Mouse (Mus musculus): ENCODE data around the gene BC005537.
"Not testable (repeated sequence)": the region's sequence is repeated elsewhere in the genome, so short reads cannot be mapped to it uniquely, and the experiment has no call there.

The BC005537 gene

GRCm38 (mm10) chr13:24799925-24800673 lies 1.4 kb upstream of the BC005537 start:
- no peak for DNase-seq (ENCODE audit: low read depth, low spot score)

DNA sequence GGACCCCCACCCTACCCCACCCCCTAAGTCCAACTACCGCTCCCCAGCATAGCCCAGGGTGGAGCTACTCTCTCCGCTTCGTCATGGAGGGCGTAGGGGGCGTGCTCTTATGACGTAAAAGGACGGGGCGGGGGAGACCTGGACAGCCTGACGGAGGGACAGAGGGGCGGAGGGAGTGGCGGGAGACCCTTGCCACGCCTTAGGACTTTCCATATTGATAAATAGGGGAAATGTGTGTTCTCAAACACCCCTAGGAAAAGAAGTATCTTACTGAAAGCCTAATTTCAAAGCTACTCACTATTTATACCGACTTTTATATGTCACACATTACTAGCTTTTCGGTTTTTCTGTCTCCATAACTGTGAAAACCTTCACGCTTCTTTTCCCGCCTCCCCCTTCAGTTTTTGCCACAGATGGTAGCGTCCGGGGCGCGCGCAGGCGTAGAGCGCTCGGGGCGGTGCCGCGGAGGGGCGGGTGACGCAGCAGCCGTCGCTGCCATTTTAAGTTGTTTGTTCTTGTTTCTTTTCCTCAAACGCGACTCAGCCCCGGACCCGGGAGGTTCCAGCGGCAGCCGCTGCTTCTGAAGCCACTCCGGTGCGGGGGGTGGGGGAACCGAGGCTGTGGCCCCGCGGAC lies 666 bp upstream of the BC005537 start:
- peak; percentile 81 for DNase-seq (ENCODE audit: low read depth, low spot score)

DNA sequence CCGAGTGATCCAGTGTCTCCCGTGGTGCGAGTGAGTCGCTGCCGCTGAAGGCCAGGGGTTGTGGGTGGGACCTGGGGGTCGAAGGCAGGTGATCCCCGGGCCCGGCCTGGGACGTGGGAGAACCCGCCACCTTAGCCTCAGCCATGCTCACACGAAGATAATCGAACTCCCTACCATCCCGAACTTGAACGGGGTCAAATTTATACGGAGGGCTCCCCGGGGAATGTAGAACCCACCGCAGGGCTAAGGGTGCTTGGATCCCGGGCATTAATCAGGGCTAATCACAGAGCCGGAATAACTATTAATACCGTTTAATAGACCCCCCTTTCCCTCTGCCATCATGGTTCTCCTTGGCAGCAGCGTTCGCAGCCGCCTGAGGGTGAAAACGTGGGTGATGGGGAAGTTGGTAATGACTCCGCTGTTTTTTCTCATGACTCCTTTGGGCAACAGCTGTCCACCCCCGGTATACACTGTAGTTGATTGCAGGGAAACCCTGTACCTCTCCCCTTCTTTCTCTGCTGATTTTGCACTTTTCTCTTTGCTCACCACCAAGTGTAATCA lies 754 bp downstream of the BC005537 start:
- no peak for DNase-seq (ENCODE audit: low read depth, low spot score)

GRCm38 (mm10) chr13:24803196-24803595 lies 1.7 kb downstream of the BC005537 start:
- no peak for DNase-seq (ENCODE audit: low read depth, low spot score)

DNA sequence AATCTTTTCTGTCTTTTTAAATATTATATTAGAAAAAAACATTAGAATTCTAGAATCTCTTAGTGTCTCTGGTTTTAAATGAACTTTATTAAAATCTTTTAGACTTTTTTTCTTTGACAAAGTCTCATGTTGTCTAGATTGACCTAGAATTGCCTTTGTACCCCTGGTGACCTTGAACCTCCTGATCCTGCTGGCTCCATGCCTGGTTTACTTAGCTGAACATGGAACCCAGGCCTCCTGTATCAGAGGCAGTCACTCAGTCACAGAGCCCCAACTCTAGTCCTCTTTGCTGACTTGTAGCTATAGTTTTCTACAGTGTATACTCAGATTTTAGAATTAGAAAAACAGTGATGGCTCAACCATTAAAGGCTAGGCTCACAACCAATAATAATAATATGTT lies 4.6 kb downstream of the BC005537 start:
- no peak for DNase-seq (ENCODE audit: low read depth, low spot score)

DNA sequence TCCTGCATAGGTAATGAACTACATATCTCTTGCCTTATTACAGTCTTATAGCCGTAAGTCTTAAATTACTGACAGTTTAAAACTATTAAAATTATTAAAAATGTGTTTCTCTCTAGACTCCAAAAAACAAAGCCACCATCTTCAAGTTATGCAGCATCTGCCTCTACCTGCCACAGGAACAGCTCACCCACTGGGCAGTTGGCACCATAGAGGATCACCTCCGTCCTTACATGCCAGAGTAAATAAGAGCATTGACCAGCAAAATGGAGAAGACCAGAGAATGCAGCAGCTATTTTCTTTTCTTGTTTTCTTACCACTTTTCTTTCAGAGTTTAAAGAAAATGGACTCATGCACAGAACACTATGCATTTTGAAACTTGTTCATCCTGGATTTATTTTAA lies 11.1 kb downstream of the BC005537 start:
- no peak for DNase-seq (ENCODE audit: low read depth, low spot score)

GRCm38 (mm10) chr13:24814616-24815015 lies 13.2 kb downstream of the BC005537 start:
- no peak for DNase-seq (ENCODE audit: low read depth, low spot score)

GRCm38 (mm10) chr13:24816125-24817092 lies 15.0 kb downstream of the BC005537 start:
- DNase-seq (ENCODE audit: low read depth, low spot score): no peak

GRCm38 (mm10) chr13:24819931-24820330 lies 18.5 kb downstream of the BC005537 start:
- no peak for DNase-seq (ENCODE audit: low read depth, low spot score)

DNA sequence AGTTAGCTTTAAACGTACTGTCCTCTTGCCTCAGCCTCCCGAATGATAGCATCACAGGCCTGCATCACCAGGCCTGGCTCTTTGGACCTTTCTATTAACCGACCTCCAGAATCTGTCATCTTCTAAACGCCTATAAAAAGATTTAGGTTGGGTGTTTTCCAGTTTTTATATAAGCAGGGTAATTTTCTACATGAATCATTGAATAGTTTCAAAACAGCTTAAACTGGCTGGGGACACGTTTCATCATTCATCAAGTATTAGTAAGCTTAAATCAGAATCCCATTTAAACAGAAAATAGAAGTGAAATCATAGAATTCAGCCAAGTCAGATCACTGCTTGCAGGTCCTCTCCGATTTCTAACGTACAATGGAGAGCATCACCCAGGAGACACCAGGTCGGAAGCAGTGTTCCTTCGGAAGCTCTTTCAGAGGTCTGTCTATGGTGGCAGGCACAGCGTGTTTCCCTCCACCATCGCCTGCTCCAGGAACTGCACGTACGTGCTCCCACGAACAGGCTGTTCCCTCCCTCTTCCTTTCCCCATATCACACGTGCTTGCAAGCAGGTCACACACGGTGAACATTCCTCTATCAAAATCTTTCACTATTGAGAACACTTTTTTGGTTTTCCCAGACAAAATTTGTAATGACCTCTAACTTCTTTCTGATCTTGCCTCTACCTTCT lies 21.3 kb downstream of the BC005537 start:
- no peak for DNase-seq (ENCODE audit: low read depth, low spot score)

- no peak for DNase-seq (ENCODE audit: low read depth, low spot score)
Measured at GRCm38 (mm10) chr13:24824647-24825046, 23.2 kb downstream of the BC005537 start.

DNA sequence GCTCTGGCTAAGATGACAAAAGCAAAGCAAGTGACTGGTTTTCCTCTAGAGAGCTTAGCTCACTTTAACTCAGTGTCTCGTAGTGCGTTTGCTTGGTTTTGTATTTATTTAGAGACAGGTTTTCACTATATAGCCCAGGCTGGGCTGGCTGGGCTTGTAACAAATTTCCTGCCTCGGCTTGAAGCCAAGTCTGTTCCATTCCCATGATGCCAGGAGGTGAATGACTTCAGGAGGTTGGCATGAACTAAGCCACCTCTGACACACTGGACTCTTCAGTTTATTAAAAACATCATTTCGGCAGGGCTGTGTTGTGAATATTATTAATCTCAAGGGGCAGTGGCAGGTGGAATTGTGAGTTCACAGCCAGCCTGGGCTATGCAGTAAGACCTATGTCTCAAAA lies 24.1 kb downstream of the BC005537 start:
- DNase-seq (ENCODE audit: low read depth, low spot score): no peak

DNA sequence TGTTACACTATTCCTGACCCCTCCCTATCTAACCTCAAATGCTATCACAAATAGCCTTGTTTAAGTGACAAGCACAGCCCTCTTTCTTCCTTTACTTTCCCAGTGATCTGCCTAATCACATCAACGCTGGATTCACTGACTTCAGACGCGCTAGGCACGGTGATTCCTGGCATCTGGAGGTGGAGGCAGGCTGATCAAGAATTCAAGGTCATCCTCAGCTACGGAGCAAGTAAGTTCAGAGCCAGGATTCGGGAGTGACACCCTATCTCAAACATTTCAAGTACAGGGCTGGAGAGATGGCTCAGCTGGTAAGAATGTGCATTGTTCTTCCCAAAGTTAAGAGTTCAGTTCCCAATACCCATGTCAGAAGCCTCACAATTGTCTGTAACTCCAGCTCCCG lies 24.7 kb downstream of the BC005537 start:
- DNase-seq (ENCODE audit: low read depth, low spot score): no peak

- no peak for DNase-seq (ENCODE audit: low read depth, low spot score)
Measured at GRCm38 (mm10) chr13:24830756-24831352, 29.4 kb downstream of the BC005537 start.

DNA sequence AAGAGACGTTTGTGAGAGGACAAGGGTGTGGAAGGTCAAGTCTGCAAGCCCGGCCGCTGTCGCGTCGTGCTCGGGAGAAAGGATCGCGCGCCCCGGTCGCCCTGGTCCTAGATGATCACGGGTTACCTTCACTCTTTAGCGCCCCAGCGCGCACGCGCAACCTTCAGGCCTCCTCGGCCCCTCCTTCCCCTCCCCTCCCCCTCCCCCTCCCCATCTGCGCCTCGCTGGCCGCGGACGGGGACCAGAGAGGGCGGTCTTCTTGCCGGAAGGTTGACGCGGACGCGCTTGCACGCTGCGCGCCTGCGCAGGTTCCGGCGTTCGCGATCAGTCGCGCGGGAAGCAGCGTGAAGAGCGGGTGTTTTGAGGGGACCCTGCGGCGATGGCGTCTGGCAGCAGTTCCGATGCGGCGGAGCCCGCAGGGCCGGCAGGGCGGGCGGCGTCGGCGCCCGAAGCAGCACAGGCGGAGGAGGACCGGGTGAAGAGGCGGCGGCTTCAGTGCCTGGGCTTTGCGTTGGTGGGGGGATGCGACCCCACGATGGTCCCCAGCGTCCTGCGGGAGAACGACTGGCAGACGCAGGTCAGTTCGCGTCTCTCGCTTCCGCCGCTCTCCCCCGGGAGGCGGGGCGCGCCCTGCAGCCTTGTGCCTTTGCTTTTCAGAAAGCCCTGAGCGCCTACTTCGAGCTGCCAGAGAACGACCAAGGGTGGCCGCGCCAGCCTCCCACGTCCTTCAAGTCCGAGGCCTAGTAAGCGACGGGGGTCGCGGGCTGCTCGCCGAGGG lies 30.1 kb downstream of the BC005537 start, which contains the start of the genes Acot13 and Tdp2:
Acot13 (minus strand) TSS at position 188 of the 778 bp plus-strand sequence.
Tdp2 (plus strand) TSS at position 327 of the 778 bp plus-strand sequence.
- DNase-seq (ENCODE audit: low read depth, low spot score): peak; percentile 97

GRCm38 (mm10) chr13:24832131-24832810 lies 30.8 kb downstream of the BC005537 start:
- DNase-seq (ENCODE audit: low read depth, low spot score): no peak

- no peak for DNase-seq (ENCODE audit: low read depth, low spot score)
Measured at GRCm38 (mm10) chr13:24832811-24833155, 31.3 kb downstream of the BC005537 start.

GRCm38 (mm10) chr13:24837765-24838164 lies 36.3 kb downstream of the BC005537 start:
- not testable (repeated sequence) for DNase-seq (ENCODE audit: low read depth, low spot score)

- DNase-seq (ENCODE audit: low read depth, low spot score): no peak
Measured at GRCm38 (mm10) chr13:24839831-24840230, 38.4 kb downstream of the BC005537 start.
